In genomic region chrX:36796163-36796581, GRCm38 (mm10) we compare ENCODE assay signal across 8 mouse cellular contexts. TPM values are rescaled to one million over a fixed set of nuclear protein-coding genes. Genes with fewer than 3 reads are reported as not detected.
DNase-seq lines count a peak whose midpoint lies in the region; ATAC-seq lines count a peak whose summit lies in the region.

No protein-coding gene starts in this region.

- DNase-seq in MN1 (ENCODE audit: low spot score): peak; percentile 75
- peak; percentile 92 for DNase-seq in cerebellum, postnatal 10 days
- DNase-seq in frontal cortex, postnatal 14 days (ENCODE audit: low spot score in 2 of 2): peak; percentile 65 to 75
- peak; percentile 80 for DNase-seq in layer of hippocampus, postnatal 36 days
- peak; percentile 80 for DNase-seq in lung, postnatal 25 days (ENCODE audit: low spot score)
- DNase-seq in retina, adult 2 months (ENCODE audit: low read depth, low spot score): peak; percentile 63
- peak; percentile 84 for DNase-seq in thymus, postnatal 25 days

- peaks cover 9% of the 10 kb centered on the region; the same call in 1 of the 2 replicates for H3K4me1 ChIP-seq in hindbrain, embryonic 13.5 days (replicated peaks)

- H3K36me3 ChIP-seq in hindbrain, embryonic 13.5 days: peaks cover 9% of the 10 kb centered on the region

- no peaks in the 10 kb centered on the region for H3K9me3 ChIP-seq in hindbrain, embryonic 13.5 days

- no peaks in the 10 kb centered on the region for H3K27me3 ChIP-seq in hindbrain, embryonic 13.5 days

- peak overlapping the region; percentile 91 for H3K27ac ChIP-seq in hindbrain, embryonic 13.5 days

- H3K9ac ChIP-seq in hindbrain, embryonic 13.5 days: peak overlapping the region; percentile 80

- ATAC-seq in hindbrain, embryonic 13.5 days (ENCODE audit: low FRiP score): peak; percentile 79

- peak overlapping the region; percentile 59 for H3K4me3 ChIP-seq in hindbrain, embryonic 13.5 days

- WGBS in hindbrain, embryonic 13.5 days: 21% methylated on average over 35 of the region's 41 CpGs

- peak overlapping the region; percentile 55 for H3K4me2 ChIP-seq in hindbrain, embryonic 13.5 days

RNA-seq across cellular contexts. Expression of gene Slc25a5, which starts 0.7 kb away (rescaled TPM):
- 568 and 574 TPM in 2 replicates for polyA plus RNA-seq in hindbrain, embryonic 13.5 days (2015; fragmentation: Nextera tagmentation; extraction: Ambion mirVana)
- total RNA-seq in layer of hippocampus, postnatal 36 days (2021): 100 to 1,000 TPM; 336 to 357 TPM

RNA-seq across cellular contexts. Expression of gene Slc25a43, which starts 52.7 kb away (rescaled TPM):
- 0.85 and 0.92 TPM in 2 replicates for polyA plus RNA-seq in hindbrain, embryonic 13.5 days (2015; fragmentation: Nextera tagmentation; extraction: Ambion mirVana)
- total RNA-seq in layer of hippocampus, postnatal 36 days (2021): under 1 TPM in 1 of 2 experiments, not detected in 1; 0.52 TPM

Comparison
In these comparisons a context has a peak if more than half of its experiments do, and no peak if none do; other contexts are left out.
1. Peak in every context shown above with its lines: DNase-seq, ATAC-seq, H3K4me3 ChIP-seq and H3K27ac ChIP-seq.